Mouse (Mus musculus) testis, adult 2 months (tissue): ENCODE results near the gene 1700020D05Rik.

Experiments
- CTCF ChIP-seq: fragments of 200-500 bp; IDR thresholded peaks from 2 replicates; pipeline ENCODE4 v1.5.1; 2012; ENCODE audit warnings: low read depth, mild to moderate bottlenecking, inconsistent platforms, low read length, moderate library complexity; ENCODE audit not compliant: control insufficient read depth, insufficient read depth, insufficient replicate concordance
- POLR2A ChIP-seq: fragments of 200-500 bp; IDR thresholded peaks from 2 replicates; pipeline ENCODE4 v1.6.1; 2012; ENCODE audit warnings: low read depth, mild to moderate bottlenecking, inconsistent platforms, low read length, moderate library complexity; ENCODE audit not compliant: control insufficient read depth

- TF ChIP-seq CTCF (no peak), POLR2A (no peak)
These were observed 48.5 kb downstream of the 1700020D05Rik start for GRCm38 (mm10) chr19:5455037-5455436.
